Mouse (Mus musculus) kidney, adult 2 months (tissue): ENCODE results near the gene Bex3.

Experiments used
- CTCF ChIP-seq: fragments of 200-500 bp; conservative IDR thresholded peaks from 2 replicates; pipeline ENCODE4 v1.5.1; 2011; ENCODE audit warnings: low read depth, mild to moderate bottlenecking, control low read depth, low read length, moderate library complexity, mixed read lengths; ENCODE audit not compliant: insufficient read depth, insufficient read length
- POLR2A ChIP-seq: fragments of 200-500 bp; IDR thresholded peaks from one replicate; pipeline ENCODE4 v1.6.1; 2011; ENCODE audit warnings: low read depth, low read length, control low read depth

GRCm38 (mm10) chrX:136279410-136279809 lies 9.4 kb downstream of the Bex3 start:
- TF ChIP-seq CTCF = no peak
- TF ChIP-seq POLR2A = no peak
